7 mouse cellular contexts compared by ENCODE assay signal in genomic region chr12:86882279-86883018, GRCm38 (mm10). TPM values are rescaled to one million over a fixed set of nuclear protein-coding genes. Genes with fewer than 3 reads are reported as not detected.
A peak's percentile ranks its signal among the peaks of the same experiment; 100 is the strongest.
DNase-seq lines count a peak whose midpoint lies in the region; ATAC-seq and TF ChIP-seq lines count a peak whose summit lies in the region.

No protein-coding gene starts in this region.

- H3K4me1 ChIP-seq in G1E (ENCODE audit: insufficient read depth, low read depth, low read length): peaks cover 50% of the 10 kb centered on the region
- peaks cover 91% of the 10 kb centered on the region for H3K4me1 ChIP-seq in forebrain, embryonic 10.5 days

- intact Hi-C loops in heart, postnatal 10 days (cut with DNase I): loop anchor here (2.0 kb wide), 3 partner anchors 26 to 58 kb away; no protein-coding TSS in a partner anchor

- peaks cover 40% of the 10 kb centered on the region for H3K27me3 ChIP-seq in G1E (ENCODE audit: insufficient read depth, low read length)
- H3K27me3 ChIP-seq in forebrain, embryonic 10.5 days (ENCODE audit: poor library complexity, severe bottlenecking): peaks cover 32% of the 10 kb centered on the region

- no peak for ATAC-seq in G1E (ENCODE audit: extremely low read depth, insufficient number of reproducible peaks, low FRiP score, poor library complexity, severe bottlenecking)

- under 1% methylated on average over 59 of the region's 59 CpGs for whole genome bisulfite sequencing in forebrain, embryonic 10.5 days

- peak overlapping the region; percentile 85; the same call in 1 of the 2 replicates for H3K4me3 ChIP-seq in G1E (ENCODE audit: low read depth, low read length)
- H3K4me3 ChIP-seq in forebrain, embryonic 10.5 days: peak overlapping the region; percentile 82

- no peak for DNase-seq in G1E (ENCODE audit: low spot score)
- peak; percentile 80 to 83 for DNase-seq in adrenal gland, postnatal 36 days
- DNase-seq in forebrain, embryonic 10.5 days (ENCODE audit: extremely low spot score, low spot score): peak; percentile 65
- DNase-seq in heart, postnatal 10 days: peak; percentile 82 to 84
- peak; percentile 67 to 76 for DNase-seq in kidney, postnatal 36 days
- peak; percentile 83 for DNase-seq in lung, postnatal 10 days
- DNase-seq in right cerebral cortex, postnatal 10 days (ENCODE audit: low spot score in 2 of 2): peak; percentile 86 to 88

- TF ChIP-seq CTCF in G1E (IDR thresholded peaks at IDR 0.05; ENCODE audit: low read depth, low read length): no peak

- peaks cover 19% of the 10 kb centered on the region for H3K36me3 ChIP-seq in G1E (replicated peaks)
- H3K36me3 ChIP-seq in forebrain, embryonic 10.5 days (replicated peaks): peaks cover 18% of the 10 kb centered on the region

- H3K9me3 ChIP-seq in G1E (replicated peaks): peaks cover 21% of the 10 kb centered on the region
- no peaks in the 10 kb centered on the region for H3K9me3 ChIP-seq in forebrain, embryonic 10.5 days

- peak overlapping the region; percentile 98 for H3K27ac ChIP-seq in forebrain, embryonic 10.5 days

RNA-seq across cellular contexts. Expression of gene Irf2bpl, which starts 2.1 kb away (rescaled TPM):
- total RNA-seq in G1E (2014; fragmentation: Nextera tagmentation) (8.4 and 10.0 TPM in 2 replicates), G1E (2017) (8.5 and 11.0 TPM in 2 replicates)
- polyA plus RNA-seq in G1E (2012): 18.8 and 23.1 TPM in 2 replicates
- total RNA-seq in adrenal gland, postnatal 36 days (2021): 10 to 100 TPM; 47.3 to 64.5 TPM
- 20.5 and 22.6 TPM in 2 replicates for polyA plus RNA-seq in forebrain, embryonic 10.5 days (2016; fragmentation: Nextera tagmentation; extraction: Ambion mirVana)
- total RNA-seq in heart, postnatal 10 days (2021): 10 to 100 TPM; 60.3 to 67.5 TPM

Comparison
In these comparisons a context has a peak if more than half of its experiments do, and no peak if none do; other contexts are left out.
1. RNA of gene Irf2bpl, which starts 2.1 kb away (total RNA-seq): 60.3 to 67.5 TPM in heart, postnatal 10 days and 47.3 to 64.5 TPM in adrenal gland, postnatal 36 days; 8.4 to 11.0 TPM in G1E; every median in the first group is over 4 times any median in the second.